Comparison of ENCODE assay signal across 30 mouse cellular contexts in genomic region chr5:28398736-28399135, GRCm38 (mm10).
DNase-seq lines count a peak whose midpoint lies in the region; ATAC-seq and TF ChIP-seq lines count a peak whose summit lies in the region.
"Had no signal": no experiment of that assay in that cellular context is flagged by ENCODE, and none has a peak within 500 bp of the region (broad histone marks: within the 10 kb centered on the region; RNA-seq: fewer than 3 reads in every experiment).

No protein-coding gene starts in this region.

- TF ChIP-seq POLR2A in ES-Bruce4 (IDR thresholded peaks at IDR 0.05; ENCODE audit: insufficient read depth, low read length), result no peak

- H3K36me3 ChIP-seq in ES-Bruce4 (ENCODE audit: control insufficient read depth, insufficient read depth, low read length, poor library complexity, severe bottlenecking) (peaks cover 30% of the 10 kb centered on the region), ES-E14 (ENCODE audit: control insufficient read depth, insufficient read depth, low read length, poor library complexity, severe bottlenecking) (peaks cover 13% of the 10 kb centered on the region)
- peaks cover 9% of the 10 kb centered on the region for H3K36me3 ChIP-seq in intestine, embryonic 15.5 days
- peaks cover 19% of the 10 kb centered on the region for H3K36me3 ChIP-seq in stomach, embryonic 15.5 days

- TF ChIP-seq EP300 in ES-Bruce4 (IDR thresholded peaks at IDR 0.05; ENCODE audit: insufficient read depth, low read depth, low read length), result no peak

- no peak overlapping the region for H3K4me3 ChIP-seq in ES-Bruce4 (ENCODE audit: low read depth, low read length)
- H3K4me3 ChIP-seq in ES-E14 (ENCODE audit: insufficient read depth in 1 of 2, low read depth in 1 of 2, low read length in 2 of 2, poor library complexity in 1 of 2, severe bottlenecking in 1 of 2), result peak overlapping the region; percentile 8 to 9; a peak in 2 of 4 replicates
- no peak overlapping the region for H3K4me3 ChIP-seq in intestine, embryonic 15.5 days (replicated peaks)
- no peak overlapping the region for H3K4me3 ChIP-seq in stomach, embryonic 15.5 days (replicated peaks)
- H3K4me3 ChIP-seq: forebrain, embryonic 13.5 days; heart, embryonic 12.5 days; hindbrain, embryonic 10.5 days; hindbrain, embryonic 15.5 days; kidney, embryonic 15.5 days; layer of hippocampus, adult 2 months; liver, embryonic 12.5 days; neural tube, embryonic 15.5 days had no signal

- no peak overlapping the region; the same call in 1 of the 2 replicates for H3K4me2 ChIP-seq in intestine, embryonic 15.5 days (replicated peaks)
- H3K4me2 ChIP-seq in stomach, embryonic 15.5 days, result no peak overlapping the region
- H3K4me2 ChIP-seq: forebrain, embryonic 13.5 days; heart, embryonic 12.5 days; hindbrain, embryonic 15.5 days; kidney, embryonic 15.5 days; liver, embryonic 12.5 days; neural tube, embryonic 15.5 days had no signal

- H3K27ac ChIP-seq in ES-Bruce4 (ENCODE audit: insufficient read depth, low read length) (peak overlapping the region; percentile 94), ES-E14 (ENCODE audit: insufficient read depth, low read depth, low read length, poor library complexity, severe bottlenecking) (peak overlapping the region; percentile 67; the same call in 1 of the 2 replicates)
- H3K27ac ChIP-seq in intestine, embryonic 15.5 days, result peak overlapping the region; percentile 71
- peak overlapping the region; percentile 41; the same call in 1 of the 2 replicates for H3K27ac ChIP-seq in stomach, embryonic 15.5 days
- H3K27ac ChIP-seq: forebrain, embryonic 13.5 days; hindbrain, embryonic 10.5 days; hindbrain, embryonic 15.5 days; kidney, embryonic 15.5 days; layer of hippocampus, adult 2 months; liver, embryonic 12.5 days; neural tube, embryonic 15.5 days had no signal

- H3K9me3 ChIP-seq in ES-Bruce4 (replicated peaks; ENCODE audit: control insufficient read depth, insufficient read depth, low read length, poor library complexity, severe bottlenecking) (no peaks in the 10 kb centered on the region), ES-E14 (ENCODE audit: control insufficient read depth, insufficient read depth, low read depth, low read length) (no peaks in the 10 kb centered on the region)
- H3K9me3 ChIP-seq in intestine, embryonic 15.5 days, result no peaks in the 10 kb centered on the region
- H3K9me3 ChIP-seq in stomach, embryonic 15.5 days, result no peaks in the 10 kb centered on the region
- H3K9me3 ChIP-seq: forebrain, embryonic 13.5 days; heart, embryonic 12.5 days; hindbrain, embryonic 10.5 days; hindbrain, embryonic 15.5 days; kidney, embryonic 15.5 days; liver, embryonic 12.5 days; neural tube, embryonic 15.5 days had no signal

- H3K9ac ChIP-seq in ES-Bruce4 (ENCODE audit: low read depth, poor library complexity, severe bottlenecking) (peak overlapping the region; percentile 21; the same call in 1 of the 2 replicates), ES-E14 (ENCODE audit: insufficient read depth, low read depth, low read length, poor library complexity, severe bottlenecking) (no peak overlapping the region; the same call in 1 of the 2 replicates)
- H3K9ac ChIP-seq in intestine, embryonic 15.5 days, result no peak overlapping the region
- no peak overlapping the region for H3K9ac ChIP-seq in stomach, embryonic 15.5 days
- H3K9ac ChIP-seq: forebrain, embryonic 13.5 days; heart, embryonic 12.5 days; hindbrain, embryonic 15.5 days; kidney, embryonic 15.5 days; liver, embryonic 12.5 days; liver, postnatal 0 days; neural tube, embryonic 15.5 days had no signal

- peaks cover 2% of the 10 kb centered on the region for H3K4me1 ChIP-seq in ES-Bruce4 (ENCODE audit: control insufficient read depth, insufficient read depth, low read length)
- H3K4me1 ChIP-seq in ES-E14 (ENCODE audit: control insufficient read depth in 2 of 2, insufficient read depth in 2 of 2, low read length in 2 of 2, poor library complexity in 1 of 2), result peaks cover 11 to 16% of the 10 kb centered on the region in 2 experiments
- H3K4me1 ChIP-seq in intestine, embryonic 15.5 days (replicated peaks), result peaks cover 21% of the 10 kb centered on the region
- peaks cover 16% of the 10 kb centered on the region; the same call in 1 of the 2 replicates for H3K4me1 ChIP-seq in stomach, embryonic 15.5 days
- H3K4me1 ChIP-seq: hindbrain, embryonic 10.5 days; liver, embryonic 12.5 days; neural tube, embryonic 15.5 days had no signal

- no peak for ATAC-seq in intestine, embryonic 15.5 days
- no peak for ATAC-seq in stomach, embryonic 15.5 days (ENCODE audit: insufficient read depth, low FRiP score, low read depth)
- ATAC-seq: forebrain, embryonic 13.5 days; inflammation-experienced regulatory T-cells, adult 6 months; liver, embryonic 12.5 days; liver, postnatal 0 days; lung, postnatal 0 days had no signal

- no peak for TF ChIP-seq CTCF in ES-Bruce4 (IDR thresholded peaks at IDR 0.05; ENCODE audit: low read depth, low read length)

- in situ Hi-C loops in ES-E14 (cut with MboI; ENCODE audit: low sequenced_read_pairs in 2 of 2, unreplicated experiment in 2 of 2), result no loop called here

- no peaks in the 10 kb centered on the region for H3K27me3 ChIP-seq in ES-Bruce4 (ENCODE audit: control insufficient read depth, insufficient read depth, low read length, poor library complexity, severe bottlenecking)
- no peaks in the 10 kb centered on the region for H3K27me3 ChIP-seq in intestine, embryonic 15.5 days (replicated peaks)
- no peaks in the 10 kb centered on the region for H3K27me3 ChIP-seq in stomach, embryonic 15.5 days (replicated peaks)
- H3K27me3 ChIP-seq: forebrain, embryonic 13.5 days; heart, embryonic 12.5 days; hindbrain, embryonic 15.5 days; kidney, embryonic 15.5 days; liver, embryonic 12.5 days; neural tube, embryonic 15.5 days had no signal

- WGBS in intestine, embryonic 15.5 days, result 29% methylated on average over 3 of the region's 3 CpGs
- 44% methylated on average over 3 of the region's 3 CpGs for WGBS in stomach, embryonic 15.5 days

- DNase-seq in ES-E14 (ENCODE audit: low read depth, low spot score), result peak; percentile 39
- DNase-seq in layer of hippocampus, adult 9-10 months (ENCODE audit: low spot score), result no peak
- DNase-seq in cerebellum, postnatal 14 days, result no peak
- no peak for DNase-seq in urinary bladder, postnatal 4 days (ENCODE audit: low spot score in 2 of 2)
- DNase-seq: adrenal gland, adult 8-10 months; B cell, adult 2 months; cerebellum, adult 8-10 months; cerebellum, postnatal 36 days; gastrocnemius, postnatal 14 days; heart, postnatal 10 days; kidney, postnatal 25 days; layer of hippocampus, postnatal 36 days; left cerebral cortex, postnatal 4 days; liver, postnatal 0 days; midbrain, embryonic 14.5 days; right cerebral cortex, postnatal 25 days; thymus, postnatal 14 days had no signal

TF ChIP-seq in ES-E14, 5 proteins besides CTCF, POLR2A, EP300 and RAD21:
- TF ChIP-seq CHD2 (IDR thresholded peaks at IDR 0.05; ENCODE audit: low read depth, low read length), result no peak
- TF ChIP-seq ZNF384 (IDR thresholded peaks at IDR 0.05; ENCODE audit: low read depth, low read length), result no peak
- no peak for TF ChIP-seq ZC3H11A (IDR thresholded peaks at IDR 0.05; ENCODE audit: borderline replicate concordance, low read depth, low read length)
- TF ChIP-seq HCFC1 (IDR thresholded peaks at IDR 0.05; ENCODE audit: borderline replicate concordance, insufficient read depth, low read length), result no peak
- no peak for TF ChIP-seq MAFK (IDR thresholded peaks at IDR 0.05; ENCODE audit: insufficient read depth, low read depth, low read length)
TF ChIP-seq in ES-E14: peak in this region for 0.

Comparison
In these comparisons a context has a peak if more than half of its experiments do, and no peak if none do; other contexts are left out.
1. H3K27ac ChIP-seq: peak in every context shown above with its lines; median percentile 94 in ES-Bruce4; 71 in intestine, embryonic 15.5 days; 67 in ES-E14; 41 in stomach, embryonic 15.5 days.
2. H3K4me3 ChIP-seq: peak in ES-E14 (2 of 2); none in ES-Bruce4 (single experiment), intestine, embryonic 15.5 days (single experiment) and stomach, embryonic 15.5 days (single experiment).